Mouse (Mus musculus) CD4-positive helper T cell, adult 2 months (primary cell): Measurements from ENCODE around the gene Galnt4.

Source experiments
- DNase-seq: peaks from one replicate; pipeline ENCODE4 v3.0.0-alpha.2; 2012; ENCODE audit warnings: low read depth, missing footprints, low spot score

The Galnt4 gene

GRCm38 (mm10) chr10:99115471-99116236, 7.7 kb downstream of the Galnt4 start:
- peak; percentile 26 for DNase-seq

- DNase-seq: no peak
These were observed 8.3 kb downstream of the Galnt4 start for GRCm38 (mm10) chr10:99116237-99116632.

DNA sequence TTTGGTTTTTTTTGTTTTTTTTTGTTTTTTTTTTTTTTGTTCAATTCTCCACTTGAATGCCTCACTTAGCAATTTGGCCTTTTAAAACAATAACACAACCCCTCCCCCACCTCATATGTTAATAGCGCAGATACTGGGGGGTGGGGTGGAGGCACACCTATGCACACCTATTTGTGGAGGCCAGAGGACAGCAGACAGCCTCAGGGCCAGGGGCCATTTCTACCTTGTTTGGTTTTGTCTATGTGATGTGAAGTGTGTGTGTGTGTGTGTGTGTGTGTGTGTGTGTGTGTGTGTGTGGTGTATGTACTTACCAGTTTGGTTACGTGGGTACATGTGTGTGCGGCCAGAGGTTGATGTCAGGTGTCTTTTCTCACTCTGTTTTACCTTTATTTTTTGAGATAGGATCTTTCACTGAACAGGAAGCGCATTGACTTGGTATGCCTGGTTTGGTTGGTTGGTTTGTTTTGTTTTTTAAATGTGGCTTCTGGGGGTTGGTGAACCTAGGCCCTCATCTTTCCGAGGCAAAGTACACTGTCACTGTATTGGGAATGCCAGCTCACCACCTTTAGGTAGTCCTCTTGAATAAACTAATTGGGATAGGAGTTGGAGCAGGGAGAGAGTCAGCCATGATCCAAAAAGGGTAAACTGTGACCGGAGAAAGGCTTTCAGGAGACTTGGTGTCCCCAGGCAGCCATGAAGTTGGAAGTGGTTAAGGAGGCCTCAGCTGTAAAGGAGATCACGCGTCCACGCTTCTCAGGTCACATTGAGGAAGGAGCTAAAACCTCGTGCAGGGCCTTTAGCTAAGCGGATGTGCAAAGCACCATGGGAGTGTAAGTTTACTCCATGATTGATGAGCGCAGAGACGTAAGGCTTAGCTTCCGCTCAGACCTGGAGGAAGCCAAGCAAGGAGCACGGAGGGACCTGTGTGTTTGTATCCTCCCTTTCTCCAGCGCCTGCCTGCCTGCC, 9.0 kb downstream of the Galnt4 start:
- DNase-seq: peak; percentile 78

- no peak for DNase-seq
These were observed 9.9 kb downstream of the Galnt4 start for GRCm38 (mm10) chr10:99117876-99118275.

DNA sequence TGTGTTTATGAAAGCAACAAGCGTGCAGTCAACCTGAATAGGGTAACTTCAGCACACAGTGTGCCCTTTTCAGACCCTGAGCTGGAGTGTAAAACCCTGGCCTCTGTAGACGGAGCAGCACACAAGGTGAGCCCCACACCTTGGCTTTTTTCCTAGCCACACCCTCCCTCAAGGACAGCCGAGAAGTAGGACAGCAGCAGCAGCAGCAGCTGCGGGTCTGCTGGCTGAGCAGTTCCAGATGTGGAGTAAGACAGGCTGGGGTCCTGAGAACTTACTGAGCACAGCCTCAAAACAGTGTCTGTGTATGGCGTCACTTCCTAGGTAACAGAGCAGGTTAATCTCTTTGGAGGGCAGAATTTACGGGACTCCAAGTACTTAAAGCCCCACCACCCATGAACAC, 10.7 kb downstream of the Galnt4 start:
- no peak for DNase-seq

DNA sequence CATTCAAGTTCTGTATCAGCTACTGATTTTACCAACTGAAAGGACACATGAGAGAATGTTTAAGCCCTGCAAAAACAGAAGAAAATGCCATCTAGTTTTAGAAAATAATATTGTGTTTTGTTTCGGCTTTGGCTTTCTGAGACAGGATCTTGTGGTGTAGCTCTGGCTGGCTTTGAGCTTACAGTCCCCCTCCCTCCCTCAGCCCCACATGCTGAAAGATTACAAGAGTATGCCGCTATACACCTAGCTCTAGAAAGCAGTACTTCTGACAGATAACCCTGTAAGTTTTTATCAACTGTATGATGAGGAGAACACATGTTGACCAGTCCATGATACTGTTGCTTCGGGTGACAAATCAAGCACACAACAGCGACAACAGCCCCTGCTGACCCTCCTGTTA, 11.5 kb downstream of the Galnt4 start:
- peak; percentile 33 for DNase-seq

DNA sequence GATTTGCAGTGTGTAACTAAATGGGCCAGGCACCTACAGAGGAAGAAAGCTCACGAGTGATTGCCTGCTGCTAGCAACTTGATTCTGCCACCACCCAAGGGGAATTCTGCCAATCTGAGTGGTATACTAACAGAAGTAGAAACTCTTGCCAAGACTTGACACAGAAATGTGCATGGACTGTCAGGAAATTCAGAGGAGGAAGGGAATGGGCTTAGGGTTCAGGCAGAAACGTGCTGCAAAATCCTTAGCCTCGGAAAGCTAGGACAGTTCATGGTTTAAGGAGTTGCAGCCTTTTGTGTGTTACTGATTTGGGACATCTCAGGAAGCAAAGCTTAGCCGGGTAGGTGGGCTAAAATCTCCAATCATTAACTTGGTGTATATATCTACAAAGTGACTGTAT, 18.3 kb downstream of the Galnt4 start, which contains the start of gene Phxr2:
TSS of gene Phxr2 (minus strand) at position 101 of the 400 bp plus-strand sequence.
- DNase-seq: no peak

GRCm38 (mm10) chr10:99126954-99127353, 19.0 kb downstream of the Galnt4 start:
- peak; percentile 70 for DNase-seq

- peak; percentile 58 for DNase-seq
These were observed 19.8 kb downstream of the Galnt4 start for GRCm38 (mm10) chr10:99127691-99128261.

- no peak for DNase-seq
These were observed 22.7 kb downstream of the Galnt4 start for GRCm38 (mm10) chr10:99130611-99131010.

GRCm38 (mm10) chr10:99131298-99131697, 23.3 kb downstream of the Galnt4 start:
- DNase-seq: no peak

DNA sequence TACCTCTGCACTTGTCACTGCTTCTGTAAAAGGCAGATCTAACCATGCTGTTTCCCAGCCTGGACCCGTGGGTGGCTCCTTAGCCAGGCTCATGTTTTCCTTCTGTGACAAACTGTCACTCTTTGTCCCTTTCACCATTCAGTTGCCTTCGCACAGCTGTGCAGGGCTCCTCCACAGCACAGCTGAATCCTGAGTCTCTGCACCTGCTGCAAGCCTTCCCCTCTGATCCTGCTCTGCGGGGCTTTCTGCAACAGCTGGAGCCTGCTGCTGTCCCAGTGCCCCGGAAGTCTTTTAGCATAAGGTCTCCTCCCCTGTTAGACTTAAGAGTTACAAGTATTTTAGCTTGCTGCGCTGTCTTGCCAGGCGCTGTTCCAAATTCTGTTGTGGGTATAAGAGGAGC, 24.2 kb downstream of the Galnt4 start:
- peak; percentile 39 for DNase-seq

DNA sequence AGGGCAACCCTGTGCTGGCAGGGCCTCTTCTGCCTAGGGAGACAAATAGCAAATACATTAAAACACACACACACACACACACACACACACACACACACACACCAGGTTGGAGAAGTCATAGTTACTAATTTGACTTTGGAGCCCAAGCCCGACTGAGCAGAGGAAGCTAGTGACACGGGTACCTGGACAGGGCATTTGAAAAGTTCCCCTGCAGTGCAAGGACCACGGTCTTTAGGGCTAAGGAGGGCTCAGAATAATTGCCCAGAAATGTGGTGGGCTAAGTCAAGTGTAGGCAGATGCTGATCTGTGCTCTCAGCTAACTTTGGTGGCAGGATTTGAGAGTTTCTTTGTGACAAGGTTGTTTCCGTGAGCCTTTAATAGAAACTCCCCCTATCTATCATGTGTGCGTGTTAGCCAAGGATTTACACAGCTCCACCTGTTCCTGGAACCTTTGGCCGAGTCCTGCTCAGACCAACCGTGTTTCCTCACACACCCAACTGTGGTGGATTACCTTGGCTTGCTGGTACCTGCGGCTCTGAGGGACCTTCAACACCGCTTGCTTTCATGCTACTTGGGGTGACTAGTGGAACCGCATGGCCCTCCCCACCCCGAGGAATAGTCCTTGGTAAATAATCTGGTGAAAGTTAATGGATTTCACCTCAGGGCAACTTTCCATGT, 24.8 kb downstream of the Galnt4 start:
- DNase-seq: no peak

GRCm38 (mm10) chr10:99133321-99133875, 25.4 kb downstream of the Galnt4 start:
- DNase-seq: no peak

DNA sequence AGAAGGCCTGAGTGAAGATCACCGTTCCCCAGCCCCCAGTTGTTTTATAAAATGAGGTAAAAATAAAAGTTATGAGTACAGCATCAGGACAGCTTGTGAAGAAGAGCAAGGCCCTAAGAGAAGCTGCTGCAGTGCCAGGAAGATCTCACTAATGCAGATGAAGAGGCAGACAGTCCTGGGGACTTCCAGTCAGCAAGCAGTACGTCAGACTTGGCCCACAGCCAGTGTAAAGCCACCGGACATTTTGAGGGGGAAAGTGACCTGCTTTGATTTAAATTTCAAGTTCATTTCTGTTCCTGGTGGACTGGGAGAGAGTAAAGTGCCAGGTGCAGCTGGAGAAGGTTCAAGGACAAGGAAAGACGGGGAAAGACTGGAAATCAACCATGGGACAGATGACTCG, 28.4 kb downstream of the Galnt4 start:
- no peak for DNase-seq

DNA sequence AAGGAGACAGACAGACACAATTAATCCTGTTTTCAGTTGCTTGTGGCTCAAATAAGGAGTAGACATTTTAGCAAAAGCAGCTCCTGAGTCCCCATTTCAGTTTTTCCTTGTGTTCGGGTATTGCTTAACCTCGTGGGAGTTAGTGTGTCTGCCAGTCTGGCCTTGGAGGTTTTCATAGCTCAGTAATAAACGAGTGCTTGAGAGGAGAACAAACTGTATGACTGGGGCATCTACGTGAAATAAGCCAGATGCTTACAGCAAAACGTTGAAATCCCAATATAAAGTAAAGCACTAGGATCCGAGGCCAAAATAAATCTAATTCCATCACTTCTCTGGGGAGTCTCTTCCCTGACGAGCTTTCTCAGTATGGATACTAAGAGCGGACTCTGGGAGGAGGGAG, 37.7 kb downstream of the Galnt4 start:
- DNase-seq: no peak

GRCm38 (mm10) chr10:99146596-99146995, 38.6 kb downstream of the Galnt4 start:
- no peak for DNase-seq

DNA sequence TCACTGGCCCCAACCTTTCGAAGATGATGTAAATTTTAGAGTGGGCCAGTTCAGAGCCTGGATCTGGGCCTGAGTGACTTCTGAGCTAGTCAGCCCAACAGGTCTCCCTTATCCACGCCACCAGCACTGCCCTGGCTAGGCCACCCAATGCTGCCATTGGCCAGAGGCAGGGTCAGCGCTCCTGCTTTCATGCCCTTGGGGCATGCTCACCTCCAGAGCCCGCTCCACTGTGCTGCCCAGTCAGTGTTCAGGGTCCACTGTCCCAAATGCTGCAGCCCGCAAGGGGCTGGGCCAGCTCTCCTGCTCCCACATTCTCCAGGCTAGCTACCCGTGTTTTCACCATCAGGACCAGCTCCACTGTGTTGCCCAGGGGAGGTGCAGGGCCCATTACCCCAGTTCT, 42.1 kb downstream of the Galnt4 start:
- no peak for DNase-seq

GRCm38 (mm10) chr10:99151580-99151979, 43.6 kb downstream of the Galnt4 start:
- no peak for DNase-seq

DNA sequence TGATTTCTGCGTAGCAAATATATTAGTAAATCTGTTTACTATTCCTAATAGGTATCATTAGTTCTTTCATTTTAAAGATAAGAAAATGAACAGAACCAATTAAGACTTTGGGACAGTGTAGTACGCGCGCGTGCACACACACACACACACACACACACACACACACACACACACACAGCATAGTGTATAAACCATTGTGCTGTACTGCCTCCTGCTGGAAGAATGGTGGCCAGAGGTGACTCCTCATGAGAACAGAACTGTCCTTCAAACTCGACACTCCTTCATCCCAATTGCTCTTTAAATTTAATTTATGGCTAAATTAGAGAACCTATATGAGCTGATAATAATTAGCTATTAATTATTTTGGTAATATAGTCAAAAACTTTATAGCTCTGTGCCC, 44.1 kb downstream of the Galnt4 start:
- DNase-seq: peak; percentile 68

- DNase-seq: no peak
These were observed 46.7 kb downstream of the Galnt4 start for GRCm38 (mm10) chr10:99154635-99155034.
